Mouse (Mus musculus): ENCODE results near the gene Slc15a1. TPM values are rescaled to one million over a fixed set of nuclear protein-coding genes. Genes with fewer than 3 reads are reported as not detected.

Slc15a1 gene
- polyA plus RNA-seq, 1 experiment from 2014 or later = 0.05 TPM

- H3K9ac ChIP-seq (replicated peaks) = no peak overlapping the region
Observed at GRCm38 (mm10) chr14:121521709-121522108, 16.7 kb upstream of the Slc15a1 start.

GRCm38 (mm10) chr14:121516881-121517280, 11.8 kb upstream of the Slc15a1 start:
- Histone ChIP-seq H3K36me3 (no peaks in the 10 kb centered on the region), H3K9ac (replicated peaks) (no peak overlapping the region), H3K4me3 (replicated peaks) (no peak overlapping the region), H3K4me2 (replicated peaks) (no peak overlapping the region), H3K4me1 (replicated peaks) (no peaks in the 10 kb centered on the region), H3K9me3 (no peaks in the 10 kb centered on the region), H3K27ac (no peak overlapping the region), H3K27me3 (no peaks in the 10 kb centered on the region)
- WGBS = 86% methylated on average over 5 of the region's 5 CpGs
- no peak for ATAC-seq

More at GRCm38 (mm10) chr14:121521709-121522108, 16.7 kb upstream of the Slc15a1 start:
- no peak overlapping the region for H3K4me3 ChIP-seq (replicated peaks)
- H3K4me1 ChIP-seq (replicated peaks) = no peaks in the 10 kb centered on the region
- no peak overlapping the region for H3K4me2 ChIP-seq (replicated peaks)
- no peak for ATAC-seq
- 87% methylated on average over 4 of the region's 4 CpGs for WGBS
- H3K27me3 ChIP-seq = no peaks in the 10 kb centered on the region
- H3K9me3 ChIP-seq = no peaks in the 10 kb centered on the region
- H3K27ac ChIP-seq = no peak overlapping the region
- no peaks in the 10 kb centered on the region for H3K36me3 ChIP-seq

DNA sequence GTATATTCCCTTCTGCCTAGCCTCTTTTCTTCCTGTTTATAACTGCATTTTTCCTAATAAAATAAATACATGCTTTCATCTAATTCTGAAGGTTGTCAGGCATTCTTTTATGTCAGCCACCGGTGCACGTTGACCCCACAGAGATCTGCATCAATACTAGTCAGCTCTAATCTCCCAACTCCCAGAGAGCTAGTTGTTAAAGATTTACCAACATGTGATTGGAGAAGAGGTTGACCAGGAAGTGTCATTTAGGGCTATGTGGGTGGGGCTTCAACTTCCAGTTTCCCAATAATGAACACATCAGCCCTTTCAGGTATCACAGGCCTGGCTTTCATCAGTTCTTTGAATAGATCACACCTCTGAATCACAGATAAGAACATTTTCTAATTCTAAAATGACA, 3.9 kb upstream of the Slc15a1 start:
- no peak overlapping the region for H3K4me2 ChIP-seq (replicated peaks)
- H3K27ac ChIP-seq = no peak overlapping the region
- no peaks in the 10 kb centered on the region for H3K9me3 ChIP-seq
- 68% methylated on average over 2 of the region's 2 CpGs for WGBS
- no peak for ATAC-seq
- H3K27me3 ChIP-seq = peaks cover 34% of the 10 kb centered on the region
- no peaks in the 10 kb centered on the region for H3K36me3 ChIP-seq
- H3K4me3 ChIP-seq (replicated peaks) = no peak overlapping the region
- H3K9ac ChIP-seq (replicated peaks) = no peak overlapping the region
- peaks cover 8% of the 10 kb centered on the region for H3K4me1 ChIP-seq (replicated peaks)

GRCm38 (mm10) chr14:121506336-121506735, 1.3 kb upstream of the Slc15a1 start:
- H3K4me1 ChIP-seq (replicated peaks) = peaks cover 8% of the 10 kb centered on the region
- H3K9ac ChIP-seq (replicated peaks) = no peak overlapping the region
- ATAC-seq = no peak
- no peak overlapping the region for H3K4me3 ChIP-seq (replicated peaks)
- 16% methylated on average over 6 of the region's 6 CpGs for WGBS
- H3K27ac ChIP-seq = no peak overlapping the region
- H3K36me3 ChIP-seq = no peaks in the 10 kb centered on the region
- no peaks in the 10 kb centered on the region for H3K9me3 ChIP-seq
- peaks cover 35% of the 10 kb centered on the region for H3K27me3 ChIP-seq
- no peak overlapping the region for H3K4me2 ChIP-seq (replicated peaks)

DNA sequence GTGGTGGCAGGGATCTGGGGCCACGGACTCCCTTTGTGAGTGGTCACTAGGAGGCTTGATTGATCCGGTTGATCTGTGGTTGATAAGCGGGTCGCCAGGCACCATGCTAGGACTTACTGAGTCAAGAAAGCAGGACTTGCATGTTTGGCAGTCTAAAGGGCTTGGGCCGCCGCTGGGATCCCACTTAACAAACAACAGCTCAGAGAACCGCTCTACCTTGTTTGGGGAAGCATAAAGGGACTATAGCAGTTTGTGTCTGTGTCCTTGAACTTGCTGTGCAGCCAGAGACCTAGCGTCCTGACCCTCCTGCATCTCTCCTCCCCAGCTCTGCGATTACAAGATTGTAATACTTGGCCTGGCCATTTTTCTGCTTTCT, 421 bp upstream of the Slc15a1 start:
- H3K4me3 ChIP-seq (replicated peaks) = no peak overlapping the region
- peak overlapping the region; percentile 48 for H3K4me2 ChIP-seq (replicated peaks)
- no peak overlapping the region for H3K27ac ChIP-seq
- no peak for ATAC-seq
- peaks cover 8% of the 10 kb centered on the region for H3K4me1 ChIP-seq (replicated peaks)
- H3K27me3 ChIP-seq = peaks cover 35% of the 10 kb centered on the region
- no peaks in the 10 kb centered on the region for H3K9me3 ChIP-seq
- 18% methylated on average over 9 of the region's 9 CpGs for WGBS
- H3K36me3 ChIP-seq = no peaks in the 10 kb centered on the region
- H3K9ac ChIP-seq (replicated peaks) = no peak overlapping the region

DNA sequence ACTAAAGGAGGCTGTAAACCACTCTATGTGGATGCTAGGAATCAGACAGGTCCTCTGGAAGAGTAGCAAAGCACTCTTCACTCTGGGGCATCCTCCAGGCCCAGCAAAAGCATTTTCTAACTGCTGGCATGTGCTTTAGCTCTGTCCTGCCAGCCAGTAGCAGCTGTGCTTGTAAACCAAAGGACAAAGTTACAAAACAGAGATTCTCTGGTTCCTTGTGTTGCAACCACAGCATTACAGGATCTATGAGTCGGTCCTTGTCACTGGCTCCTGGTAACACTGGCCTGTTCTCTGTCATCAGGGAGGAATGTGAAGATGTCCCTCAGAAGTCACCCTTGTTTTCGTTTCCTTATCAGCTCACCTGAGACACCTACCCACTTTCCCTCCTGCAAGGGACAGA, 4.5 kb downstream of the Slc15a1 start:
- no peak overlapping the region for H3K4me3 ChIP-seq (replicated peaks)
- no peaks in the 10 kb centered on the region for H3K36me3 ChIP-seq
- no peaks in the 10 kb centered on the region for H3K9me3 ChIP-seq
- ATAC-seq = no peak
- WGBS = 86% methylated on average over 2 of the region's 2 CpGs
- H3K4me2 ChIP-seq (replicated peaks) = no peak overlapping the region
- no peak overlapping the region for H3K9ac ChIP-seq (replicated peaks)
- H3K27me3 ChIP-seq = peaks cover 18% of the 10 kb centered on the region
- peaks cover 8% of the 10 kb centered on the region for H3K4me1 ChIP-seq (replicated peaks)
- H3K27ac ChIP-seq = no peak overlapping the region

DNA sequence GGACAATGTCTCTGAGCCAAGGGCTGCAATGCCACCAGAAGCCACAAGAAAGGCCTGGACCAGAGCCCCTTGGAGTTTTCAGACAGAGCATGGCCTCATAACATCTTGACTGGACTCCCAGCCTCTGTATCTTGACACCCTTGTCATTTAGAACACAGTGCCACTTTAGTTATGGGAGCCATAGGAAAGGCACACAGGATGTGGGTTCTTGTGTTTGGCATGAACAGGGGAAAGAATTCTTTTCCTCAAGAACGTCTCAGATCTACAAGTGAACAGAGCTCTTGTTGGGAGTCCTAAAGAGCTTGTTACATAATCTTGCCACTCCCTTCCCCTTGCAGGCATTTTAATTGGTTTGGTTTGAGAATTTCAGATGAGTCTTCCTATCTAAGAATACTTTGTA, 5.3 kb downstream of the Slc15a1 start:
- ATAC-seq = no peak
- WGBS = 86% methylated on average over 1 of the region's 1 CpGs

DNA sequence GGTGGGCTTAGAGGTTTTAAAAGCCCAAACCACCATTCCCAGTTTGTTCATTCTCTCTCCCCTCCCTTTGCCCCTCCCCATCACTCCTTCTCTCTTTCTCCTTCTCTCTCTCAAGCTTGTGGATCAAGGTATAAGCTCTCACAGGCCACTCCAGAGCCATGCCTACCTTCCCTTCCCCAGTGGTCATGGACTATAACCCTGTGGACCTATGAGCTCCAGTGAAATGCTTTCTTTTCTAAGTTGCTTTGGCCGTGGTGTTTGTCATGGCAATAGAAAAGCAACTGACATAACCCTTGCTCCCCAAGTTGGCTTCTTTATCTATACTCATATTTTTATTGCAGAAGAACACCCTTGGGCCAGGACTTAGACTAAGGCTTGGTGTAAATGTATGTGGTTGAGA, 7.3 kb downstream of the Slc15a1 start:
- H3K9ac ChIP-seq (replicated peaks) = no peak overlapping the region
- H3K9me3 ChIP-seq = no peaks in the 10 kb centered on the region
- no peaks in the 10 kb centered on the region for H3K27me3 ChIP-seq
- no peak overlapping the region for H3K4me3 ChIP-seq (replicated peaks)
- H3K4me1 ChIP-seq (replicated peaks) = peaks cover 4% of the 10 kb centered on the region; the same call in 1 of the 2 replicates
- no peak for ATAC-seq
- WGBS = 75% methylated on average over 1 of the region's 1 CpGs
- no peak overlapping the region for H3K27ac ChIP-seq
- no peak overlapping the region for H3K4me2 ChIP-seq (replicated peaks)
- H3K36me3 ChIP-seq = no peaks in the 10 kb centered on the region

More for the DNA sequence above, 5.3 kb downstream of the Slc15a1 start:
- Histone ChIP-seq H3K27me3 (peaks cover 10% of the 10 kb centered on the region), H3K9ac (replicated peaks) (no peak overlapping the region), H3K4me3 (replicated peaks) (no peak overlapping the region), H3K4me2 (replicated peaks) (no peak overlapping the region), H3K27ac (no peak overlapping the region), H3K36me3 (no peaks in the 10 kb centered on the region), H3K4me1 (replicated peaks) (peaks cover 3% of the 10 kb centered on the region; the same call in 1 of the 2 replicates), H3K9me3 (no peaks in the 10 kb centered on the region)

- Histone ChIP-seq H3K4me2 (replicated peaks) (no peak overlapping the region), H3K4me1 (replicated peaks) (peaks cover 12% of the 10 kb centered on the region), H3K9ac (replicated peaks) (no peak overlapping the region), H3K9me3 (no peaks in the 10 kb centered on the region), H3K27me3 (no peaks in the 10 kb centered on the region), H3K27ac (no peak overlapping the region), H3K4me3 (replicated peaks) (no peak overlapping the region), H3K36me3 (no peaks in the 10 kb centered on the region)
- WGBS = 84% methylated on average over 4 of the region's 4 CpGs
- ATAC-seq = no peak
Observed at GRCm38 (mm10) chr14:121495741-121496140, 9.3 kb downstream of the Slc15a1 start.

DNA sequence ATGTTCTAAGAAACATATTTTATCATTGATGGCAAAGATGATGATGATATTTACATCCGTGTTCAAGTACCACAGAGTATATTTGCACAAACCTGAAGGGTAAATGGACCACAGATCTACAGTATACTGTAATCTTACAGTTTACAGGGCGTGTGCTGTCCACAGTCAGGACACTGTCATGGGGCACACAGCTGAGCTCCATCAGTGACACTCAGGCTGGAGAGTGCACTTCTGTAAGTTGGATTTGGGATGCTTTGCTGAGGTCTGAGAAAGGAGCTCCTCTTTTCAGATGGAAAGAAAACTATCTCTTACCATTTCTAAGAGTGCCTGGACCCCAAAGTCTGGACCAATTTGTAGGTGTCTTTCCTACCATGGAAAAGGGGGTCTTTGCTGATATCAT, 9.9 kb downstream of the Slc15a1 start:
- ATAC-seq = no peak
- H3K9ac ChIP-seq (replicated peaks) = no peak overlapping the region
- no peaks in the 10 kb centered on the region for H3K36me3 ChIP-seq
- no peak overlapping the region for H3K4me3 ChIP-seq (replicated peaks)
- whole genome bisulfite sequencing = 88% methylated on average over 2 of the region's 2 CpGs
- no peaks in the 10 kb centered on the region for H3K27me3 ChIP-seq
- peaks cover 12% of the 10 kb centered on the region for H3K4me1 ChIP-seq (replicated peaks)
- no peak overlapping the region for H3K4me2 ChIP-seq (replicated peaks)
- no peaks in the 10 kb centered on the region for H3K9me3 ChIP-seq
- no peak overlapping the region for H3K27ac ChIP-seq

DNA sequence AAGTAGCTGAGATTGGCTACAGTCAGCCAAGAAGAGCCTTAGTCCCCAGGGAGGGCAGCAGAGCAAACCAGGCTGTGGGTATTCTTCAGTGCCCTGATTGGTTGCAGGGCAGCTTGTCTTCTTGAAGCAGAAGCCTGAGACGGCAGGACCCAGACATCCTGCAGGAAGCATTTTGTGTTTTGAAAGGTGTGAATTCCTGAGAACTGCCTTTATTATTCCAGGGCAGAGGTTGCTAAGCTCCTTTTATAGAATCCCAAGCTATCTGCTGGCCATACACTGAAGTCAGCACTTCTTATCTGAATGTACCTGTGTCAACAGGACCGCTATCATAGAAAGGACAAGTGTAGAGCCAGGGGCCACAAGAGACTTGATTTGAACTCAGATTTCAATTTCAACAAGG, 10.8 kb downstream of the Slc15a1 start:
- H3K9ac ChIP-seq (replicated peaks) = no peak overlapping the region
- WGBS = 67% methylated on average over 2 of the region's 2 CpGs
- peaks cover 12% of the 10 kb centered on the region for H3K4me1 ChIP-seq (replicated peaks)
- no peaks in the 10 kb centered on the region for H3K27me3 ChIP-seq
- H3K27ac ChIP-seq = no peak overlapping the region
- ATAC-seq = no peak
- no peaks in the 10 kb centered on the region for H3K9me3 ChIP-seq
- no peak overlapping the region for H3K4me2 ChIP-seq (replicated peaks)
- H3K36me3 ChIP-seq = no peaks in the 10 kb centered on the region
- H3K4me3 ChIP-seq (replicated peaks) = no peak overlapping the region

- H3K9ac ChIP-seq (replicated peaks) = no peak overlapping the region
- no peak overlapping the region for H3K4me3 ChIP-seq (replicated peaks)
- no peaks in the 10 kb centered on the region for H3K9me3 ChIP-seq
- no peak overlapping the region for H3K27ac ChIP-seq
- 82% methylated on average over 3 of the region's 3 CpGs for WGBS
- no peaks in the 10 kb centered on the region for H3K36me3 ChIP-seq
- no peak overlapping the region for H3K4me2 ChIP-seq (replicated peaks)
- ATAC-seq = no peak
- no peaks in the 10 kb centered on the region for H3K27me3 ChIP-seq
- peaks cover 12% of the 10 kb centered on the region for H3K4me1 ChIP-seq (replicated peaks)
Observed at GRCm38 (mm10) chr14:121493712-121494111, 11.3 kb downstream of the Slc15a1 start.

- no peaks in the 10 kb centered on the region for H3K36me3 ChIP-seq
- ATAC-seq = no peak
- 65% methylated on average over 8 of the region's 8 CpGs for WGBS
- no peak overlapping the region for H3K4me3 ChIP-seq (replicated peaks)
- H3K9me3 ChIP-seq = no peaks in the 10 kb centered on the region
- H3K27me3 ChIP-seq = no peaks in the 10 kb centered on the region
- no peak overlapping the region for H3K9ac ChIP-seq (replicated peaks)
- peaks cover 12% of the 10 kb centered on the region for H3K4me1 ChIP-seq (replicated peaks)
- no peak overlapping the region for H3K4me2 ChIP-seq (replicated peaks)
- H3K27ac ChIP-seq = no peak overlapping the region
Observed at GRCm38 (mm10) chr14:121492328-121492727, 12.7 kb downstream of the Slc15a1 start.

Measured in midbrain, embryonic 13.5 days (tissue).